Mouse (Mus musculus) forebrain, postnatal 0 days (tissue): ENCODE measurements around the gene Amn1. TPM values are rescaled to one million over a fixed set of nuclear protein-coding genes. Genes with fewer than 3 reads are reported as not detected.

ENCODE experiments used
- ATAC-seq: fragments of 200-750 bp; cut with Nextera tagmentation; 2 replicates; pipeline ENCODE4 v1.8.0; 2017; ENCODE audit warnings: mild to moderate bottlenecking, moderate library complexity
- DNase-seq: peaks from one replicate; pipeline ENCODE4 v3.0.0-alpha.2; 2015
- H3K27ac ChIP-seq: fragments of 300-500 bp; sonication (generic); 2 replicates; pipeline ENCODE4 v1.5.1; 2014; ENCODE audit warnings: low read depth, mild to moderate bottlenecking, antibody characterized with exemption, low read length, moderate library complexity, mixed read lengths
- H3K27me3 ChIP-seq: fragments of 300-500 bp; sonication (generic); 2 replicates; pipeline ENCODE4 v1.6.1; 2014; ENCODE audit warnings: mild to moderate bottlenecking, low read length, mixed read lengths; ENCODE audit not compliant: insufficient read depth
- H3K36me3 ChIP-seq: fragments of 300-500 bp; sonication (generic); 2 replicates; pipeline ENCODE4 v1.6.1; 2014; ENCODE audit warnings: mild to moderate bottlenecking, moderate library complexity; ENCODE audit not compliant: insufficient read depth
- H3K4me1 ChIP-seq: fragments of 300-500 bp; sonication (generic); 2 replicates; pipeline ENCODE4 v1.6.1; 2014; ENCODE audit warnings: antibody characterized with exemption; ENCODE audit not compliant: insufficient read depth
- H3K4me2 ChIP-seq: fragments of 300-500 bp; sonication (generic); 2 replicates; pipeline ENCODE4 v1.6.1; 2014; ENCODE audit warnings: low read depth, mild to moderate bottlenecking, moderate library complexity
- H3K4me3 ChIP-seq: fragments of 300-500 bp; sonication (generic); 2 replicates; pipeline ENCODE4 v1.5.1; 2014; ENCODE audit warnings: low read depth, low read length, mixed read lengths
- H3K9ac ChIP-seq: fragments of 300-500 bp; sonication (generic); 2 replicates; pipeline ENCODE4 v1.6.1; 2014; ENCODE audit warnings: mild to moderate bottlenecking
- H3K9me3 ChIP-seq: fragments of 300-500 bp; sonication (generic); 2 replicates; pipeline ENCODE4 v1.6.1; 2016; ENCODE audit warnings: low read length
- CTCF ChIP-seq: sonication (generic); IDR thresholded peaks from 2 replicates; pipeline ENCODE4 v1.5.1; 2016; ENCODE audit warnings: antibody characterized with exemption, control low read depth, low read depth
- WGBS: fragments of 180-500 bp; shearing (Covaris S2); extraction: QIAGEN DNeasy Blood & Tissue Kit; methylation state at CpG from one replicate; pipeline ENCODE4 v1.1.7; 2014; 5-methylcytosine and 5-hydroxymethylcytosine counted together
- polyA plus RNA-seq: library from polyadenylated mRNA; unstranded; fragments of >200 nt; fragmentation: Nextera tagmentation; extraction: Ambion mirVana; gene quantifications from 2 replicates; pipeline ENCODE4 v1.2.1, GENCODE M21; 2015
- total RNA-seq: library from RNA; depleted of rRNA; stranded (reverse); fragments of >200 nt; gene quantifications from 2 replicates; pipeline ENCODE4 v1.2.3, GENCODE M21; 2014; rRNA removed

The Amn1 gene
- total RNA-seq (64.8 and 80.2 TPM in 2 replicates), polyA plus RNA-seq (93.8 and 101 TPM in 2 replicates)

GRCm38 (mm10) chr6:149188041-149188924 lies at the start of gene Amn1:
TSS of gene Amn1 (minus strand) at chr6:149188712.
- peak within 1 kb of the TSS; percentile 92 for H3K27ac ChIP-seq
- peak; percentile 100 for ATAC-seq
- no peaks in the 10 kb centered on the region for H3K36me3 ChIP-seq
- H3K27me3 ChIP-seq = no peaks in the 10 kb centered on the region
- H3K4me1 ChIP-seq = peaks cover 9% of the 10 kb centered on the region
- H3K4me2 ChIP-seq = peak within 1 kb of the TSS; percentile 68
- H3K9ac ChIP-seq = peak within 1 kb of the TSS; percentile 93
- under 1% methylated on average over 34 of the region's 34 CpGs for WGBS
- H3K4me3 ChIP-seq = peak within 1 kb of the TSS; percentile 72
- peak; percentile 98 for DNase-seq
- no peaks in the 10 kb centered on the region for H3K9me3 ChIP-seq
- peak; percentile 44 for TF ChIP-seq CTCF

- Histone ChIP-seq H3K9me3 (no peaks in the 10 kb centered on the region), H3K4me3 (no peak overlapping the region), H3K4me1 (no peaks in the 10 kb centered on the region), H3K9ac (no peak overlapping the region), H3K27me3 (no peaks in the 10 kb centered on the region), H3K27ac (no peak overlapping the region), H3K4me2 (no peak overlapping the region), H3K36me3 (no peaks in the 10 kb centered on the region)
- 89% methylated on average over 2 of the region's 2 CpGs for WGBS
- DNase-seq (no peak), ATAC-seq (no peak)
- no peak for TF ChIP-seq CTCF
Observed at GRCm38 (mm10) chr6:149236807-149237206, 48.3 kb upstream of the Amn1 start.

GRCm38 (mm10) chr6:149233918-149234317 lies 45.4 kb upstream of the Amn1 start:
- no peak for ATAC-seq
- Histone ChIP-seq H3K36me3 (no peaks in the 10 kb centered on the region), H3K9me3 (no peaks in the 10 kb centered on the region), H3K4me3 (no peak overlapping the region), H3K4me1 (no peaks in the 10 kb centered on the region), H3K4me2 (no peak overlapping the region), H3K9ac (no peak overlapping the region), H3K27me3 (no peaks in the 10 kb centered on the region), H3K27ac (no peak overlapping the region)
- WGBS = 89% methylated on average over 3 of the region's 3 CpGs
- TF ChIP-seq CTCF = no peak
- no peak for DNase-seq

GRCm38 (mm10) chr6:149224751-149225150 lies 36.2 kb upstream of the Amn1 start:
- DNase-seq = no peak
- Histone ChIP-seq H3K9me3 (no peaks in the 10 kb centered on the region), H3K4me3 (no peak overlapping the region), H3K27me3 (no peaks in the 10 kb centered on the region), H3K9ac (no peak overlapping the region), H3K36me3 (no peaks in the 10 kb centered on the region), H3K4me2 (no peak overlapping the region), H3K27ac (no peak overlapping the region), H3K4me1 (no peaks in the 10 kb centered on the region)
- TF ChIP-seq CTCF = no peak
- ATAC-seq = no peak
- WGBS = 96% methylated on average over 4 of the region's 4 CpGs

- Histone ChIP-seq H3K4me1 (no peaks in the 10 kb centered on the region), H3K36me3 (no peaks in the 10 kb centered on the region), H3K9me3 (no peaks in the 10 kb centered on the region), H3K9ac (no peak overlapping the region), H3K27me3 (no peaks in the 10 kb centered on the region), H3K4me2 (no peak overlapping the region), H3K27ac (no peak overlapping the region), H3K4me3 (no peak overlapping the region)
- DNase-seq (no peak), ATAC-seq (no peak)
- TF ChIP-seq CTCF = no peak
Observed at GRCm38 (mm10) chr6:149221296-149221695, 32.8 kb upstream of the Amn1 start.

GRCm38 (mm10) chr6:149198572-149198971 lies 10.1 kb upstream of the Amn1 start:
- Histone ChIP-seq H3K4me3 (no peak overlapping the region), H3K27ac (no peak overlapping the region), H3K36me3 (no peaks in the 10 kb centered on the region), H3K9me3 (no peaks in the 10 kb centered on the region), H3K4me2 (no peak overlapping the region), H3K27me3 (no peaks in the 10 kb centered on the region), H3K9ac (no peak overlapping the region), H3K4me1 (no peaks in the 10 kb centered on the region)
- no peak for TF ChIP-seq CTCF
- ATAC-seq = no peak
- DNase-seq = no peak

GRCm38 (mm10) chr6:149197116-149197515 lies 8.6 kb upstream of the Amn1 start:
- H3K4me3 ChIP-seq = no peak overlapping the region
- no peak overlapping the region for H3K27ac ChIP-seq
- no peaks in the 10 kb centered on the region for H3K4me1 ChIP-seq
- no peak for TF ChIP-seq CTCF
- H3K27me3 ChIP-seq = no peaks in the 10 kb centered on the region
- H3K36me3 ChIP-seq = no peaks in the 10 kb centered on the region
- WGBS = 83% methylated on average over 3 of the region's 3 CpGs
- H3K9ac ChIP-seq = no peak overlapping the region
- H3K9me3 ChIP-seq = no peaks in the 10 kb centered on the region
- no peak for DNase-seq
- no peak overlapping the region for H3K4me2 ChIP-seq
- ATAC-seq = no peak
